Mouse (Mus musculus) R1 (cell line): ENCODE results near the gene Bad.

Source experiments
- DNase-seq: peaks from one replicate; pipeline ENCODE4 v3.0.0-alpha.2; 2018; ENCODE audit warnings: low read depth, low spot score

Gene Bad

DNA sequence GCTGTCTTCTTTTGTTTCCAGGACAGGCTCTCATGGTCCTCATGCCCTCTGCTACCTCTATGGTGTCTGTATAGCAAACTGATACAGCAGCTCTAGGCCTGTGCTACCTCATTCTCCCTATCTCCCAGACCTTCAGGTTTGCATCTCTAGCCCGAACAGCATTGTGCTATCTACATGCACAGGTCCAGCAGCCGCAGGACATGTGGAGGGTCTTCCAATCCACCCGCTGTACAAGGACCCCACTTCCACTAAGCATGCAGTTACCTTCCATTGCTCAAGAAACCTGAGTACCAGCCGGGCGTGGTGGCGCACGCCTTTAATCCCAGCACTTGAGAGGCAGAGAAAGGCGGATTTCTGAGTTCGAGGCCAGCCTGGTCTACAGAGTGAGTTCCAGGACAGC lies 27.1 kb upstream of the Bad start:
- DNase-seq, result no peak

DNA sequence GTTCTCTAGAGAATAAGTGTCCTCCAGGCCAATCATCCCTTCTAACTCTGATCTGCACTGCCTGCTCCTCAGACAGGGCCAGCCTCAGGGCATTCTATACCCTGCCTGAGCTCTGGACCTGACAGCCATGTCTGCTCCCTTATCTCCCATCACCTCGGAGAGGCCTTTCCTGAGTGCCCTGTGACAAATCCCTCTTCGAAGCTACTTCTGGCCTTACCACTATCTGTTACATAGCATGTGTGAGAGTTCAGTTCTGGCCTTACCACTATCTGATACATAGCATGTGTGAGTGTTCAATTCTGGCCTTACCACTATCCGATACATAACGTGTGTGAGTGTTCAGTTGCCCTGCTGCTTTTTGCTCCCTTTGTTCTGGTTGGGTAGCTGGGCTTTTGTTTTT lies 26.4 kb upstream of the Bad start:
- no peak for DNase-seq

- no peak for DNase-seq
Measured at GRCm38 (mm10) chr19:6916496-6916895, 25.2 kb upstream of the Bad start.

- DNase-seq, result no peak
Measured at GRCm38 (mm10) chr19:6918321-6918720, 23.3 kb upstream of the Bad start.

DNA sequence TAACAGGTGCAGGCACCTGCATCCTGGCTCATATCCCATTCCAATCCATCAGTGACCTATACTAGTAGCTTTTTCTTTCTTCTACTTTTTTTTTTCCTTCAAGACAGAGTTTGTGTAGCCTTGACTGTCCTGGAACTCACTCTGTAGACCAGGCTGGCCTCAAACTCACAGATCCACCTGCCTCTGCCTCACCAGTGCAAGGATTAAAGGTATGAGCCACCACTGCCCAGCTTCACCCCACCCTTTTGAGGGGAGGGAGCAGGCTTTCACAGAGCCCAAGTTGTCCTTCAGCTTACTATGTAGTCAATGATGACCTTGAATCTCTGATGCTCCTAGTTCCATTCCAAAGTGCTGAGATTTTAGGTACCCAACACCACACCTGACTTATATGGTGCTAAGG lies 22.2 kb upstream of the Bad start:
- no peak for DNase-seq

- peak; percentile 49 for DNase-seq
Measured at GRCm38 (mm10) chr19:6919876-6920740, 21.6 kb upstream of the Bad start.

GRCm38 (mm10) chr19:6920741-6921636 lies 20.7 kb upstream of the Bad start:
- DNase-seq, result peak; percentile 87

DNA sequence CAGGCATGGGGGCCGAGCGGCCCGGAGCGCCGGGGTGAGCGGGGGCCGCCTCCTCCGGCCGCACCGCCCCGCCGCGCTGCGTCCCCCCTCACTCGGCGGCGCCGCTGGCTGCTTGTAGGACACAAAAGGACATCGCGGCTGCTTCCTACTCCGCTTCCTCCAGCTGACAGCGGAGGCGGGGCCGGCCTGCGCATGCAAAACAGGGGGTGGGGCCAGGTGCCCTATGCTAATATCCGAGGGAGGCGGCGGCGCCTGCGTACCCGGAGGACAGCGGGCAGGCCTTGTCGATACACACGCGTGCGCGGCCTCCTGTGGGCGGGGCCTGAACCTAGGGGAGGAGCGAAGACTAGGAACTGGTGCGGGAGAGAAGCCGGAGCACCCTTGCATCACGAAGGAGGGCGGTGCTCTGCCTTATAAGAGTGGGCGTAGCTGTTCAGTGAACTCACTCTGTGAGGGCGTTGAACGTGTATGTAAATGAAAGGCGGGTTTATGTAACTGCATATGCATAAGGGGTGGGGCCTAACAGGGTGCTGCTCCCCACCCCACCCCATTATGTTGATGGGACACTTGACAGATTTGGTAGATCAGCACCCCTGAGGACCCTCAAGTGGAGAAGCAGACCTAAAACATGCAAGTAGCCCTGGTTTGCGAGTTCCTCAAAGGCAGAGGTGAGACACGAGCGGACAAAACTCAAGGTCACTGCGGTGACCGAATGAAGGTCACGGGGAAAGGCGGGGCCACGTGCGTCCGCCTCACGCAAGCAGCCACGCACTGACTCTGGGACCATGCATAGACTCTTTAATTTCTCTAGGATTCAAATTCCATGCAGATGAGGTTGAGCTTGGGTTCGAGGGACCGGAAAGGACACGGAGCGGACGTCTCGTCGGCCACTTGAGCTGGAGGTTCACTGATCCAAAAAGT lies 19.8 kb upstream of the Bad start, which contains the start of gene Esrra:
Esrra (minus strand) TSS at position 167 of the 921 bp plus-strand sequence.
- peak; percentile 100 for DNase-seq

DNA sequence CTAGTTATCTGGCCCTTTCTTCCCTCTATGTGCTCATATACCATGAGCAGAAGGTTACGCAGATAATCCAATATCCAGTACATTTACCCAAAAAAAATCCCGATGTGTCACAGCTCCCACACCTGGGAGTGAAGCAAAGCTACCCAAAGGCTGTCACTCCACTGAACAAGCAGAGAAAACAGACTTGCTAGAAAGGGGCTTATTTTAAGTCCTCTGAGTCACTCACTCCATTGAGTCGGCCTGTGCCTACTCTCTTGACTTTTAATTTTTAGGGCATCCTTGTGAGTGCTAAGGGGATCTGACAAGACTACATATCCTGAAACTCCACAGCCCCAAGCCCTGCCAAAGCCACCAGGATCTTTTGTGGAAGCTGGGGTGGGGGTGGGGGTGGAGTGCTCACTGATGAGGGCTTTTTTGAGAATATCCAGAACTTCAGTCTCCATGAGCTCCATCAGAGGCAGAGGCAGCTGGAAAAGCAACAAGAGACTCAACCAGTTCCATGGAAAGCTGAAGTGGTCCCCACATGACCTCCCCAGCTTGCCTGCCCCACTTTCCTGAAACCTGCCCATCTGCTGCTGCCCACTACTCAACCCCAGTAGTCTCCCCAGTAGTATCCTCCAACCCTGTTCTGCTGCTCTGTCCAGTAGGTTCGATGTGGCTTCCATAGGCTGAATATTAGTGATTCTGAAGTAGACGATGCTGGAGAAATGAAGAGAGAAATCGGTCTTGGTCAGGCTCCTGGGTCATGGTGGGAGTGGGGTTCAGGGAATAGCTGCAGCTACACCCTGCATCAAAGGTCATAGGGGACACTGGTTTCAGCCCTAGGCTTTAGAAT lies 18.5 kb upstream of the Bad start:
- no peak for DNase-seq

GRCm38 (mm10) chr19:6924461-6925306 lies 17.0 kb upstream of the Bad start:
- DNase-seq, result peak; percentile 84

DNA sequence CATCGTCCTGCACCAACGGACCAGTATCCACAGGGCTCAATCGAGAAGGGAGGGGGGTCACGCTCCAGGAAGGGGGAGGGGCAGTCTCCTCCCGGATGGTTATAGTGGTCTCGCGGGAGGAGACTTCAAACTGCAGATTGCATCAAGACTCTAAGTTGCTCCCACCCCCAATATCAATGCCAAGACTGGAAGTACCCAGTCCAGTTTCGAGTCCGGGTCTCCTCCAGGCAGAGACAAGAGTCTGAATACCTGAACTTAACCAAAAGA lies 16.4 kb upstream of the Bad start, which contains the start of gene Catsperz:
Catsperz (minus strand) TSS at position 74 of the 267 bp plus-strand sequence.
- DNase-seq, result peak; percentile 62

- DNase-seq, result peak; percentile 49
Measured at GRCm38 (mm10) chr19:6925611-6926329, 15.9 kb upstream of the Bad start.

DNA sequence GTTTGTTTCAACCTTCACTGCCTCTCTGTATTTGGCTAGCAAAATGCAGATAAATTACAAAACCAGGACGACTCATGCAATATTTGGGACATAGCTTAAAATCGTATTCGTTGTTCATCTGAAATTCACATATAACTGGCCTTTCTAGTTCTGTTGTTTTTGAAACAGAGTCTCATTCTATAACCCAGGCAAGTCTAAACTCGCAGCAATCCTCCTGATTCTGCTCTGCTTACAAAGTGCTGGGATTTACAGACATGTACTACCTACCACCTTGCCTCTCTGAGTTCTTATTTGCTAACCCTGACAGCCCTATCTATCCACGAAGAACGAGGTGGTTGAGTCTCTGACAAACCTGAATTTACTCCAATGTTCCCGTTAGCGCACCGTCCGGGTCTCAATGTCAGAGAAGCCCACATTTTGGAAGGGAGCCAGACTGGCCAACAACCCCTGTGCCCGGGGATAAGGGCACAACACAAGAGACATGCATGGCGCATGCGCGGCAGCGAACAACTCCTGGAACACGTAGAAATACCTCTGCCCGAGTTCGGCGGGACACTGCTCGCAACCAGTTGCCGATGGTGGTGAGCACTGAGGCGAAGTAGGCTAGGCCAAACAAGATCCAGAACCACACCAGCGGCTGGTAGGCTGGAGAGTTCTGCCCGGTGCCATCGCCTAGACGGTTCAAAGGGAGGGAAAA lies 15.0 kb upstream of the Bad start:
- peak; percentile 56 for DNase-seq

GRCm38 (mm10) chr19:6928080-6928479 lies 13.6 kb upstream of the Bad start:
- DNase-seq, result no peak

DNA sequence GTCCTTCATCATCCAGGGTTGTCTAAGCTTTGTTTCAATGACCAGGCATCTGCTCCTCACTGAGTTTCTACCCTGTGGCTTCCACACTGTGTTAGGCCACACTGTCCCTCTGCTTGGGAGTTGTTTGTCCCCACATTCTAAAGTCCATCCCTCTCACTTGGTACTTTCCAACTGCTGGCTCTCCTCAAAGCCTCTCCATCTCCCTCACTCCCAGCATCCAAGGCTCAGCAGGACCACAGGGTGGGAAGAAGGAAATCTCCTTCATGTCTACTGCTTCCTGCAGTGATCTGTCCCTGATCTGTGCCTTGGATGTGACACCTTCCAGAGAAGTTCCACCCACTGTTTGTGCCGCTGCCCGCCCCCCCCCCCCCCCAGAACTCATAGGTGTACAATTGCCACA lies 10.7 kb upstream of the Bad start:
- no peak for DNase-seq

DNA sequence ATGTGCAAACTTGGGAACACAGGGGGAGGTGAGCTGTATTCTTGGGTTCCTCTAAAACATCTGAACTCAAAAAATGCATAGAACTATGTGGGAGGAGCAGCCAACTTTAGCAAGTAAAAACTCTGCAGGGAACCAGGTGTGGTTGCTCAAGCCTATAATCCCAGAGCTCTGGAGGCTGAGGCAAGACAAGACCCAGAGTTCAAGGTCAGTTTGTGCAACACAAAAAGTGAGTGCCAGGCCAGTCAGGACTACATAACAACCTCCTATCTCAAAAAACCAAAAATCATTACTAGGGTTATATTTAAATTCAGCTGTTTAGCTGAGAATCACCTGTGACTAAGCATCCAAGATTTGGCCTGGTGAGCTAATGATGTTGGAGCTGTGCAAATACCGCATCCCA lies 9.6 kb upstream of the Bad start:
- peak; percentile 81 for DNase-seq

DNA sequence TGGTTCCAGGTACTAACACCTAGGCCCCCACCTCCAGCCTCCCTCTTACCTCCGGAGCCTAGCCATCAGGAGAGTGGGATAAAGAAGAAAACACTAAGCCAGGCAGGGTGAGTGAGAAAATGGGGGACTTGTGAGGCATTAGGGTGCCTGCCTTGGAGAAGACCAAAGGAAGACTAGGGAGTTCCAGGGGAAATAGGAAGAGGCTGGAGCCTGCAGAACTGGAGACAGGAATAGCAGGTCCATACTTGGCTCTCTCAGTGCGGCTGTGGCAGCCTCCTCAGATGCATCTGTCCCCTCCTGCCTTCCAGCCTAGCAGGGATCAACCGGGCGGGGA lies 8.6 kb upstream of the Bad start:
- DNase-seq, result no peak

DNA sequence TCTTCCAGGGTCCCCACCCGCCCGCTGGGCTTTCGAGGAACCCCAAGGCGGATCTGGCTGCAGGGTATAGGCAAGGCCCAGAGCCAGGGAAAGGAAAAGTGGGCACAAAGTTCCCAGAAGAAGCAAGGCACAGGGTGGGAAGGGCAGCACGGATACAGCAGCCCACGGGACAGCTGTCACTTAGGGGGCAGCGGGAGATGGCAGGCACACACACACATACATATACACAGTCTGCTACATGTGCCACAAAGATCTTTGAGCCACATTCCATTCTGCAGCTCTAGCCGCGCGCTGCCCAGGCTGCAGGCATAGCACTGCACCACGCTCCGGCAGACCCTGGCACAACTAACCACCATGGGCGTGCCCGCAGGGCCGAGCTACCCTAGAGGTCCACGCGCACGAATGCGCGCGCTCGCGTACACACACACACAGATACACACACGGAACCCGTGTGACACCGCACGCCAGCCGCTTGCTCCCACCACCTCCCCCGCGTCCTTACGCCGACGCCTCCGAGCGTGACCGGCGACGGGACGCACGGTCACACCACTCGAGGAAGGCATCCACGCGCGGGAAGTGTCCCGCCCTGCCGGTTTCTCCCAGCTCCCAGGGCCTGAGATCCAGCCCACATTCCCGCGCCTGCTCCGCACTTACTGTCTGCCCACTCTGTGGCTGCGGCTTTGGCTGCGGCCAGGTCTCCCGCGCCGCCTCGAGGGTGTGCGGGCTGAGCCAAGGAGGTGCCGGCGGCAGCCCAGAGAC lies 8.0 kb upstream of the Bad start:
- peak; percentile 36 for DNase-seq
